Mouse (Mus musculus) layer of hippocampus, adult 2 months (tissue): ENCODE measurements at regions not wholly inside any gene's neighbourhood (a gene's known extent, or its start where the extent isn't known, plus 50 kb on each side); places are given as distances from the start of the nearest gene placed in this dataset.
"Not testable (repeated sequence)": the region's sequence is repeated elsewhere in the genome, so short reads cannot be mapped to it uniquely, and the experiment has no call there.

ENCODE experiments used
- DNase-seq, 2 experiments: peaks; one replicate each; pipeline ENCODE4 v3.0.0; 2022; ENCODE audit warnings: low spot score in 2 of 2
- H3K27ac ChIP-seq: fragments of 200-600 bp; 2 replicates; pipeline ENCODE4 v1.8.1; 2022
- H3K4me3 ChIP-seq: fragments of 200-600 bp; 2 replicates; pipeline ENCODE4 v1.8.1; 2022; ENCODE audit warnings: mild to moderate bottlenecking
- CTCF ChIP-seq: fragments of 200-600 bp; conservative IDR thresholded peaks from 2 replicates; pipeline ENCODE4 v1.8.1; 2022; ENCODE audit warnings: antibody characterized with exemption, mild to moderate bottlenecking, moderate library complexity

DNA sequence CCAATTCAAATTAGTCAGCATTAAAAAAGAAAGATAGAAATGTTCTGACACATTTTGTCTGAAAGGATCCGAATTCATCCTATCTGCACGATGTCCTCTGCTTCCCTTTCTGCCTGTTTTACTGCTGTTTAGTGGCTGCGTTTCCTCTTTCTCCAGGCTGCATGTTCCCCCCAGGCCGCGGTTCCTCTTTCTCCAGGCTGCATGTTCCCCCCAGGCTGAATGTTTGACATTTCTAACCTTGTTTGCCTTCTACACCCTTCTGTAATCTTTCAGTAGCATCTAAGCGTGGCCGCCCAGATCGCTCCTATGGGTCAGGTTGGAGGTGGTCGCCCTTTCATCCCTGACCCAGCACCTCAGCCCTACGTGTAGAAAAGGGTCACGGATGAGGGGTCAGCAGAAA, 89.6 kb upstream of the Mdm1 start:
- no peak overlapping the region for H3K4me3 ChIP-seq
- H3K27ac ChIP-seq: no peak overlapping the region
- no peak for TF ChIP-seq CTCF
- no peak for DNase-seq

DNA sequence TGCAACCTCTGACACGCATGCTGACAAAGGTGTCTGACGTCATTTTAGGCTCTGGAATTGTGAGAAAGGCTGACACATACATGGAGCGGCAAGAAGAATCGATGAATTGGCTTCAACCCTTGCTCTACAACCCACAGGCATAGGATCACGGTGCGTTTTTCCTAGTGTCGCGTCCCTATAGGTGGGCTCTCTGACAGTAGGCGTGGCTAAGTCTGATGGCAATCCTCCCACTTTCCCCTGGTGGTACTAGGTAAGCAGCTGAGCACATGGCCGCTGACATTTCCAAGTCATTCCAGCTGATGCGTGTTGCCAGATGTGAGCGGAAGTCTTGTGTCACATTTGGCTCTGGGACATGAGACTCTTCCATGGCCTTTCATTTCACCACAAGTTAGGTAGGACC, 89.1 kb upstream of the Mdm1 start:
- no peak for TF ChIP-seq CTCF
- H3K4me3 ChIP-seq: no peak overlapping the region
- DNase-seq: no peak
- no peak overlapping the region for H3K27ac ChIP-seq

DNA sequence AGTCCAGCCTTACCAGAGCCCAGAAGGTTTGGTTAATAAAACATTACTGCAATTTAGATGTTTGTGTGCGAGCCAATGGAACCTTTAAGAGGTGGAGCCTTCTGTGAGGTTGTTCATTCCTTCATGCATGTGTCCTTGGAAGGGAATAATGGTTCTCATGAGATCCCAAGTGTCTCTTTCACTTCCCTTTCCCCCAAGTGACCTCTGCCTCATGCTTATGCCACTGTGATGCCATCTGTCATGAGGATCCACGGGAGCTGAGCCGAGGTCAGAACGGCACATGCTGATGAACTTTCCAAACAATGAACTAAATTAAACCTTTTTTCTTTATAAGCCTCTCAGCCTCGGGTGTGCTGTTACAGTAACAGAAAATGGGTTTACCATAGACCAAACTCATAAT, 88.6 kb upstream of the Mdm1 start:
- no peak for DNase-seq
- TF ChIP-seq CTCF: no peak
- no peak overlapping the region for H3K4me3 ChIP-seq
- H3K27ac ChIP-seq: no peak overlapping the region

DNA sequence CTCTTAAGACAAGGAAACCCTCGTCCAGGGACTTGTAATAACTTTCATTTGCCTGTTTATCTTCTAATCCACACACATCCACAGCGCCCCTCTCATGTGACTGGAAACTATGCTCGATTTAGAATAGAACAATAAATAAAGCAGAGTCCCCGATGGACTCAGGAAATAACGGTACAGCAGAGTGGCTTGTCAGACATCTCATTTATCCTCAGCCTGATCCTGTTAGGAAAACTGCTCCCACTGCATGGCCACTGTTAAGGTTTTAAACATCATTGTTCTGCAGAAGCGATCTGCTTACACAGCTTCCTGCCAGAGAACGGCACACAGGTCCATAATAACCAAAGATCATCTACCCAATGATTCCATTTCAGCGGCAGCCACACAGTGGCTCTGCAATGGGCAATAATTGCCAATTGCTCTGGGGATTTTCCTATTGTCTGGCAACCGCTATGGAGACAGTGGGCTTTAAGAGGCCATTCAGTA, 84.8 kb upstream of the Mdm1 start:
- DNase-seq: no peak
- TF ChIP-seq CTCF: no peak
- Histone ChIP-seq H3K27ac (no peak overlapping the region), H3K4me3 (no peak overlapping the region)

DNA sequence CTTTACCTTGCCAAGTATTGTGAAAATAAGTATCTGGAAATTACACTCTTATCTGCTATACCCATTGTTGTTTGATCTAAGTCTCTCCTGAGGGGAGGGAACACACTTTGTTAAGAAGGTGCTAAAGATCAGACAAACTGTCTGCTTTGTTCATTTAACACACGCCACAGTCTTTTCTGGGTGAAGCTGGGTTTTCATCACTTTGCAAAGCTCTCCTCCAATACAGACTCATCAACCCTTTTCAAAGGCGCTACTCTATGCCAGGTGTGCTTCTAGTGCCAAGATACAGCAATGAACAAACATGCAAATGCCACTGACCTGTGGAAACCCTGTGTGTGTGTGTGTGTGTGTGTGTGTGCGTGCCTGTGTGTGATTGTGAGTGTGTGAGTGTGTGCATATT, 84.1 kb upstream of the Mdm1 start:
- Histone ChIP-seq H3K27ac (no peak overlapping the region), H3K4me3 (no peak overlapping the region)
- no peak for DNase-seq
- no peak for TF ChIP-seq CTCF

DNA sequence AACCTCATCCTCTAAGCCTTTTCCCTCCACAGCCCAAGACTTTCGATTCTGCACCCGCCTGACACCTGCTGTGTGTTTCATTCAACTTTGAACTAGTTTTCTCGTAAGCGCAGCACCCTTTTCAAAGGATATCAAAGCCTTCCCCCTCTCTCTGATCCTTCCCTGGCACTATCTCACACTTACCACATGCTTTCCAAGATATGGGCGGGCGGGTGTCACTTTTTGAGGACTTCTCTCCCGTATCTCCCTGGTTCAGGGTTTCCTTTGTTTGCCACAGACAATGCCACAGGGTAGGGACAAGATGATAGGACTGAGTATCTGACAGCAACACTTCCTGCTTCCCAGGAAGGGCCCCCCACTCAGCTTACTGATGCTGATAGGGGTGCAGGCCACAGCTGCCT, 76.8 kb upstream of the Mdm1 start:
- H3K27ac ChIP-seq: no peak overlapping the region
- no peak for DNase-seq
- H3K4me3 ChIP-seq: no peak overlapping the region
- no peak for TF ChIP-seq CTCF

DNA sequence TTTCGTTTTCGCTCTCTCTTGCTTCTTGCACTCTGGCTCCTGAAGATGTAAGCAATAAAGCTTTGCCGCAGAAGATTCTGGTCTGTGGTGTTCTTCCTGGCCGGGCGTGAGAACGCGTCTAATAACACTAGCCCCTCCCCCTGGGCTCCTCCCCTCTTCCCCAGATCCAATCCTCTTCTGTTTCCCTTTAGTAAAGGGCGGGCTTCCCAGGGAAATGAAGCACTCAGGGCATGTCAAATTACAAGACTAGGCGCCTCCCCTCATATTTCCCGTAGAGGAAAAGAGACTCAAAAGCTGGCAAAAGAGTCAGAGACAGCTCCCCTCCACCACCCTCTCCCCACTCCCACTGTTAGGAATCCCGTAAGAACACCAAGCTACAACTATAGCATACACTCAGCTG, 65.3 kb upstream of the Mdm1 start:
- not testable (repeated sequence) for DNase-seq, H3K27ac ChIP-seq, H3K4me3 ChIP-seq

DNA sequence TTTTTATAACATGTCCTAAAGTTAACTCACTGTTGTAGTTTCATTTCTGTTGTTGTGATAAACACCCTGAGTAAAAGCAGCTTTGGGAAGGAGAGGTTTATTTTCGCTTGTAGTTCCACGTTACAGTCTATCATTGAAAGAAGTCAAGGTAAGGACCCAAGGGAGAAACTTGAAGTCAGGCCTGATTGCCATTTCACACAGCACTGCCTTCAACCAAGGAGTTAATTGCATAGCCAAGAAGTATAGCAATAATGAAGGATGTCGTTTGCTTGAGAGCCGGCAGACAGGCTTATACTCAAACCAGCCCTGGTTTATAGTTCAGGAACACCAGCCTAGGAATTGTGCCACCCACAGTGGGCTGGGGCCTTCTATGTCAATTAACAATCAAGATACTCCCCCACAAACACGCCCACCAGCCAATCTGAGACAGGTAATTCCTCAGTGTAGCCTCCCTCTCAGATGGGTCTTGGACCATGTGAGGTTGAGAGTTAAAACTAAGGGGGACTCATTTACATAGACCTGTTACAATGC, 59.9 kb upstream of the Mdm1 start:
- Histone ChIP-seq H3K27ac (no peak overlapping the region), H3K4me3 (no peak overlapping the region)
- TF ChIP-seq CTCF: no peak
- DNase-seq: no peak

DNA sequence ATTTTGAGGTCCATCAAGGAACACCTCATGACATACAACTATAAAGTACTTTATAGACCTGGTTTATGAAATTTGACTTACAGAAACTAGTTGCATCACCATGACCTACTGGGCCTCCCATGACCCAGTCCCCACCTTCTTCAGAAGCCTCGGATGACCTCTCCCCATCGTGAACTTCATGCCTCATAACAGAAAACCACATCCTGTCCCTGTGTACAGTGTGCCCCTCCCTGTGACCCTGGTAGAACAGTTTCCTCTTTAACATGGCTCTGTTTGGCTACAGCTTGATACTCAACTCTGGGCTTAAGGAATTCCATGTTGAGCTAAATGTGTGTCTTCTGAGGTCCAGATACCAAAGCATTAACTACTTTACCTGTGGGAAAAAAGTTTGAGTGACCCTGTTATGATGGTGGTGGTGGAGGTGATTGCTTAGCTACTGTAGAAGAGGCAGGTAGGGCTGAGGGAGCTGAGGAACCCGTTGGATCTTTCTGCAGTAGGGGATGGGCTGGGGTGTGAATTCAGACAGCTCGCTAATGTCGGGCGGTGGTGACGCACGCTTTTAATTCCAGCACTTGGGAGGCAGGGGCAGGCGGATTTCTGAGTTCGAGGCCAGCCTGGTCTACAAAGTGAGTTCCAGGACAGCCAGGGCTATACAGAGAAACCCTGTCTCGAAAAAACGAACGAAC, 58.4 kb upstream of the Mdm1 start:
- no peak overlapping the region for H3K27ac ChIP-seq
- TF ChIP-seq CTCF: no peak
- H3K4me3 ChIP-seq: no peak overlapping the region
- no peak for DNase-seq

DNA sequence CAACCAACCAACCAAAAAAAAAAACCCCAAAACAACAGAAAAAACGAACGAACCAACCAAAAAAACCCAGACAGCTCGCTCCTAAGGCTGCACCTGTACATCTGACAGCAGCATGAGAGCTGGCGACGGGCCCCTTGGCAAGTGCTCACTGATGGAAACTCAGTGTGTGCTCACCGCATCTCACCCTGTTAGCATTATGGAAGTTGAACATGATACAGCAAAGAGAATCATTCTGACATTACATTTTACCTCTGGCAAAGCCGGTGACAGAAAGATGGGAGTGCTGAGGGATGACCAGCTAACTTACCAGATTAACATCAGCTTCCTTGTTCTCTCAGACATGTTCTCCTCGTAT, 57.9 kb upstream of the Mdm1 start:
- Histone ChIP-seq H3K27ac (no peak overlapping the region), H3K4me3 (no peak overlapping the region)
- no peak for TF ChIP-seq CTCF
- no peak for DNase-seq

DNA sequence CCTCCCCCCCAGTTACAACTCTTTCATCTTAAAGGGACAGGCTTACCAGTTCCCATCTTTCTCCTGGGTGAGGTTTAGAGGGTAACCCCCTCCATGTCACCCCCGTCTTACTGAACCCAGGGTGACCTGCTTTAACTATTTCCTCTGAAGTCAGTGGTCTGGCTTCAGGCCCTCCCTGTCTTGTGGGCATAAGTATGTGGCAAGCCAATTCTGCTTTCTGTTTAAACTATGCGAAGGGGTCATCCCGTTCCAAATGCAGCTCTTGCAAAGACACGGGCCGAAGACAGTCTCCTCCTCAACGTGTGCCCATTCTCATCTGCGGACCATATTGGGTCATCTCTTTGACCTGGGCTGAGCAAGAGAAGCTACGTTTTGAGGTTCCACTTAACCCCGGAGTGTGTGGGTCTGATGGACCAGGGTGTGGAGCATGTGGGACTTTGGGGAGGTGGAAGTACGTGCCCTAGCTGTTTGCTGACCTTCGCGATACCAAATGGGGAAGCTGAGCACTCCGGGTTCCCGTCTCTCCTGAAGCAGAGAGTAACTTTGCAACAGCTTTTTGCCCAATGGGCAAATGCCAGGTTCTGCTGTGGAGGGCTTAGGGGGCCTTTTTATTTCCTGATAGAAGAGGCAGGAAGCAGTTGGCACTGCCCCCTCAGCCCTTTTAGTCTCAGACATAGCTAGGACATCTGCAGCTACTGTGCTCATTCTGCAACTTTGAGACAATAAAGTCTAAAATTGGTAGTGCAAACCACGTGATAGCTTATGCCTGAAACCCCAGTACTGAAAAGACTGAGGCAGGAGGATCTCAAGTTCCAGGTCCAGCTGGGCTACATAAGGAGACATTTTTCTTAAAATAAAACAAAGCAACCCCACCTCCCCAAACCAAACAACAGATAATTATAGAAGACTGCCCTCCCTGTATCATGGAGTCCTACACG, 56.3 kb upstream of the Mdm1 start:
- TF ChIP-seq CTCF: no peak
- no peak overlapping the region for H3K27ac ChIP-seq
- DNase-seq: no peak
- H3K4me3 ChIP-seq: no peak overlapping the region

DNA sequence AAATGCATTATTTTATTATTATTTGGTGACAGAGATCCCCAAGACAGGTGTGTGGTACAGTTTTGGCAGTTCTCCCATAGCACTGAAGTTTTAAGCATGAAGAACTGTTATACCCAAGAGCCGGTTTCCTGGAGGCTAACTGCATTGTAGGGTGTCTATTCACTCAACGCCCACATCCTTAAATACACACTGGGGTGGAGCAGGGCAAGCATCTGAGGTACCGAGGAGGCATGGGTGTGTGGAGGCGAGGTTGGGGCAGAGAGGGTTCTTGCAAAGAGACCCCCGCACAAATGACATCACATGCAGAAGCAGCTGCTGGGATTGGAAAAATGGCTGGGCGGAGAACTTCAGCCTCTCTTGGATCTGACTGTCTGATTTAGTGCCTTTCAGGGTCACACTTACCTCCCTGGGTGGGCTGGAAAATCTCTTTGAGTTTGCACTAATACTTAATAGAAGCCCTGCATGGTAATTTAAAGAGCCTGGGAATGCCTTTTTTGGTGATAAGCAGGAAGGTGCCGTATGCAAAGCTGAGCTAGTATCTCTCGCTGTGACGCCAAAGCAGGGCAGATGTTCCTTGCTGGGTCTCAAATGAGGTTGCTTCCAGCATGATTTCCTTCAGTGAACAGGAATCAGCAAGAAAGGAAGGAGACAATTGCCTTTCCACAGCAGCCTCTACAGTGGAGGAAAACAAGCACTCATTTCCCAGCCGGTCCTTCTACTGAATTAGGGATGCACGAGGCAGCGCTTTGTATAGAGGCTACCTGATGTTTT, 53.9 kb upstream of the Mdm1 start:
- DNase-seq: no peak
- TF ChIP-seq CTCF: no peak
- H3K4me3 ChIP-seq: no peak overlapping the region
- no peak overlapping the region for H3K27ac ChIP-seq

DNA sequence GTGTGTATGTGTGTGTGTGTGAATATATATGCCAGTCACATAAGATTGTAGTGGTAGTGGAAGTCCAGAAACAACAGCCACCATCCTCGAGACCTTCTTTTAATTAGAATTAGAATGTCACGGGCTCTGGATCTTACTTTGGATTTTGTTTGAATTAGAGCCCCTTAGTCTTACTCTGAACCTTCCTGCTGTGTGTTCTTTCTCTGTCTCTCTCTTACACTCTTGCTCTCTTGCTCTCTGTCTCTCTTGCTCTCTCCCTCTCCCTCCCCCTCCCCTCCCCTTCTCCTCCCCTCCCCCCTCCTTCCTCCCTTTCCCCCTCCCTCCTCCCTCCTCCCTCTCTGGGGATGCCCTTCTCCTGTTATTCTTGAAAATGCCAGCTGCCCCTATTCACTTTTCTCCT, 53.1 kb upstream of the Mdm1 start:
- no peak for TF ChIP-seq CTCF
- no peak overlapping the region for H3K4me3 ChIP-seq
- DNase-seq: no peak
- no peak overlapping the region for H3K27ac ChIP-seq
